Mouse (Mus musculus) hematopoietic stem cell, adult 5-6 weeks (primary cell): ENCODE measurements around the gene Lpcat2. TPM values are rescaled to one million over a fixed set of nuclear protein-coding genes. Genes with fewer than 3 reads are reported as not detected.
A peak's percentile ranks its signal among the peaks of the same experiment; 100 is the strongest.

ENCODE experiments used
- ATAC-seq, 2 experiments: fragments of 125-278 bp in 1 of 2; replicated peaks in 1 of 2; 2 replicates each; pipeline ENCODE4 v1.8.0; 2016 to 2017; ENCODE audit warnings: inconsistent platforms in 2 of 2, mild to moderate bottlenecking in 2 of 2, moderate number of reproducible peaks in 2 of 2, low read depth in 1 of 2, moderate TSS enrichment in 1 of 2; ENCODE audit not compliant: low FRiP score in 2 of 2, poor library complexity in 2 of 2, severe bottlenecking in 2 of 2, insufficient read depth in 1 of 2, low TSS enrichment in 1 of 2
- total RNA-seq: library from RNA; stranded (forward); fragments of 172-1452, 232-1000 nt; gene quantifications from 2 replicates; pipeline ENCODE4 v1.2.3, GENCODE M21; 2017

Lpcat2 gene
- total RNA-seq, 1 experiment from 2014 or later = 13.5 TPM

GRCm38 (mm10) chr8:92960451-92960911 is 105.3 kb downstream of the Lpcat2 start:
- peak in 1 of 2 experiments; percentile 39; a peak in 2 of 4 replicates for ATAC-seq

GRCm38 (mm10) chr8:92961088-92961487 is 105.9 kb downstream of the Lpcat2 start:
- peak; percentile 57 to 61 for ATAC-seq

- no peak for ATAC-seq
Measured at GRCm38 (mm10) chr8:92964556-92964955, 109.4 kb downstream of the Lpcat2 start.

Other genes with a start within 250 kb of the Lpcat2 start
- not detected in 2 replicates for gene Irx6, start 181.1 kb upstream of the Lpcat2 start, total RNA-seq
- gene Mmp2, start 28.0 kb upstream of the Lpcat2 start, total RNA-seq = 4.6 and 15.1 TPM in 2 replicates
- not detected in 2 replicates for gene Capns2, start 46.1 kb downstream of the Lpcat2 start, total RNA-seq
- gene Slc6a2, start 104.7 kb downstream of the Lpcat2 start, total RNA-seq = not detected in 2 replicates
- gene Ces1a, start 192.9 kb downstream of the Lpcat2 start, total RNA-seq = not detected in 2 replicates
- gene Ces1b, start 224.7 kb downstream of the Lpcat2 start, total RNA-seq = not detected in 2 replicates